Mouse (Mus musculus): ENCODE measurements at regions not wholly inside any gene's neighbourhood (a gene's known extent, or its start where the extent isn't known, plus 50 kb on each side); places are given as distances from the start of the nearest gene placed in this dataset.

DNA sequence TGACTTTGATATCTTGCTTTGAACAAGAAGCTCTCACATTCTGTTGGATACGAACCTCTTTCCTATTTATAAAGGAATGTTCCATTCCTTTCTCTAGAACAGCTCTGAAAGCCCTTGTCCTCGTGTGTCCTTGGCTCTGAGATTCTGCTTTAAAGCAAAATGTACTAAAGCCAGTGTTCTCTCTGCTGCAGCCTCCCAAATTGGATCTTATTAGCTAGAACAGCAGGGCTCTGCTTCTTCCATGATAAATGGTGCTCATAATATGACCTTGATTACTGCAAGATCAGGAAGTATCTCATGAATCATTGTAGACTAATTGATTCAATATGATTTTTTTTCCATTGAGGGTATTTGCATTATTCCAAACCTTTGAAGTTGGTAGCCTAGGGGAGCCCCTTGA lies 220.5 kb upstream of the Gm15217 start:
- Histone ChIP-seq H3K4me1 (ENCODE audit: insufficient read depth, low read length) (no peaks in the 10 kb centered on the region), H3K9me3 (ENCODE audit: low read length) (no peaks in the 10 kb centered on the region), H3K4me3 (ENCODE audit: low read length) (no peak overlapping the region), H3K27me3 (ENCODE audit: insufficient read depth, low read length) (no peaks in the 10 kb centered on the region), H3K27ac (no peak overlapping the region), H3K4me2 (ENCODE audit: low read depth, low read length) (no peak overlapping the region), H3K9ac (replicated peaks; ENCODE audit: low read length) (no peak overlapping the region), H3K36me3 (ENCODE audit: insufficient read depth, low read length) (no peaks in the 10 kb centered on the region)
- DNase-seq (ENCODE audit: low spot score) = peak; percentile 17
- no peak for ATAC-seq
- 63% methylated on average over 2 of the region's 2 CpGs for WGBS
- TF ChIP-seq CTCF (IDR thresholded peaks at IDR 0.05; ENCODE audit: low read depth) = no peak

DNA sequence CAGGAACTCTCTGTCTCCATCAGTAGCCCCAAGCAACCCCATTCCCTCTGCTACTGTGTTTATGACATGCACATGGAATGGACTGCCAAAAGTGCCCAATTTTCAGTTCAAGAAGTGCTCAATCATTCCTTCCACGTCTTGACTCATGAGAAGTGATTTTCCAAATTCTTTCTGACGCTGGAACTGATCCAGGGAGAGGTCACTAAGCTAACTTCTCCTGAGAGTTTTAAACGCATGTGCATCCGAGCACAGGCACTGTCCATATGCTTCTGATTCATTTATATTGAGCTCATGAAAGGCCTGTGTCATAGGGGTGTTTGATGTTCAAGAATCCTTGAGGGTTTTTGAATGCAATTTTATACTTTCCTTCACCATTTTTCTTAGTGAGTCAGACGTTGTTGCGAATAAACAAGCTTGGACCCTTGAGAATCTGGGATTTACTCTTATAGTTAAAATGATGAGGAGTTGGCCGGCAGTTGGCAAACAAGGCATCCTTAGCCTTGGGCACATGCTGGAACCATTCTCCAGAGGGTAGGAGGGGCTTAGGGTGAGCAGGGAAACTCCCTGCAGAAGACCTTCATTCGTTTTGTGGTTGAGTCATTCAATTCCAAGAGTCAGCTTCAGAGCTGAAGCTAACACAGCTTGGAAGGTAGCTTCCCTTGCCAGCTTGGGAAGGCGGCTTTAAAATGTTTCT lies 206.9 kb upstream of the Gm15217 start:
- WGBS = 45% methylated on average over 9 of the region's 9 CpGs
- Histone ChIP-seq H3K27me3 (ENCODE audit: insufficient read depth, low read length) (no peaks in the 10 kb centered on the region), H3K4me3 (ENCODE audit: low read length) (no peak overlapping the region), H3K9me3 (ENCODE audit: low read length) (no peaks in the 10 kb centered on the region), H3K9ac (replicated peaks; ENCODE audit: low read length) (no peak overlapping the region), H3K4me2 (ENCODE audit: low read depth, low read length) (no peak overlapping the region), H3K4me1 (ENCODE audit: insufficient read depth, low read length) (no peaks in the 10 kb centered on the region), H3K36me3 (ENCODE audit: insufficient read depth, low read length) (no peaks in the 10 kb centered on the region), H3K27ac (no peak overlapping the region)
- no peak for DNase-seq (ENCODE audit: low spot score)
- ATAC-seq = no peak
- TF ChIP-seq CTCF (IDR thresholded peaks at IDR 0.05; ENCODE audit: low read depth) = no peak

DNA sequence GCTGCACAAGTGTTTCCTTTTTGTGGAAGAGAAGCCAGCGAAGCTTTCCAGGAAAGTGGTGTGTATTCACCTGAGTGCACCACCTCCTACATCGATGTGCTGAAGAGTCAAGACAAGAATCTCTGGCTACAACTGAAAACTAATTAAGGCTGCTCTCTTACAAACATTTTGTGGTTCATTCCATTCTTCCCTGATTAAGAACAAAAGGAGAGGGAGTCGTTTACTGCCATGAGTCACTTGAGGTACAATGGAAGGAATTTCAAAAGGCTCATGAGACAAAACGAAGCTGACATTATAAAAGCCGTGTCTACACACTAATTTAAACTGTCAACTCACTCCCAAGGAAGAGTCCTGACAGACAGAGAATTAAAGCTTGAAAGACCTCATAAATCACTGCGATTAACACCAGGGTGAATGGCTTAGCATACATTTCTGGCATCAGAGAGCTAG lies 206.3 kb upstream of the Gm15217 start:
- Histone ChIP-seq H3K4me3 (ENCODE audit: low read length) (no peak overlapping the region), H3K27ac (no peak overlapping the region), H3K4me2 (ENCODE audit: low read depth, low read length) (no peak overlapping the region), H3K36me3 (ENCODE audit: insufficient read depth, low read length) (no peaks in the 10 kb centered on the region), H3K9ac (replicated peaks; ENCODE audit: low read length) (no peak overlapping the region), H3K4me1 (ENCODE audit: insufficient read depth, low read length) (no peaks in the 10 kb centered on the region), H3K9me3 (ENCODE audit: low read length) (no peaks in the 10 kb centered on the region), H3K27me3 (ENCODE audit: insufficient read depth, low read length) (no peaks in the 10 kb centered on the region)
- TF ChIP-seq CTCF (IDR thresholded peaks at IDR 0.05; ENCODE audit: low read depth) = no peak
- ATAC-seq (no peak), DNase-seq (ENCODE audit: low spot score) (no peak)
- 17% methylated on average over 6 of the region's 6 CpGs for WGBS

DNA sequence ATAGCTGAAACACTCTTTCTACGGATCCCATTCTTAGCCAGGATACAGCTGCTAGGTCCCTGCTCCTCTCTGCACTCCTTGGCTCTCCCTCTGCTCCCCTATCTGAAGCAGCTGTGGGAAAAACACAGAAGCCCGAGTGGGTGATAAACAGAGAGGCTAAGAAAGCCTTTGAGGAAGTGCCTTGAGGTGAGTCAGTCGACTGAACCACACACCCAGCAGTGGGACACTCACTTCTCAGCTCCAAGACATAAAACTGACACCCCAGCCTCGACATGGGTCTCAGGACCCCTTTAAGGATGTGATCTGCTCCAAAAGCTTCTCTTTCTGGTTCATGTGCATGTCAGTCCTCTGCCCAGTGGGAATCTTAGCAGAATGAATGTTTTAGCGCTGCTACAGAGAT lies 204.8 kb upstream of the Gm15217 start:
- Histone ChIP-seq H3K27me3 (ENCODE audit: insufficient read depth, low read length) (no peaks in the 10 kb centered on the region), H3K9ac (replicated peaks; ENCODE audit: low read length) (no peak overlapping the region), H3K27ac (no peak overlapping the region), H3K36me3 (ENCODE audit: insufficient read depth, low read length) (no peaks in the 10 kb centered on the region), H3K4me3 (ENCODE audit: low read length) (no peak overlapping the region), H3K4me2 (ENCODE audit: low read depth, low read length) (no peak overlapping the region), H3K9me3 (ENCODE audit: low read length) (no peaks in the 10 kb centered on the region), H3K4me1 (ENCODE audit: insufficient read depth, low read length) (no peaks in the 10 kb centered on the region)
- DNase-seq (ENCODE audit: low spot score) (no peak), ATAC-seq (no peak)
- WGBS = 66% methylated on average over 5 of the region's 5 CpGs
- no peak for TF ChIP-seq CTCF (IDR thresholded peaks at IDR 0.05; ENCODE audit: low read depth)

DNA sequence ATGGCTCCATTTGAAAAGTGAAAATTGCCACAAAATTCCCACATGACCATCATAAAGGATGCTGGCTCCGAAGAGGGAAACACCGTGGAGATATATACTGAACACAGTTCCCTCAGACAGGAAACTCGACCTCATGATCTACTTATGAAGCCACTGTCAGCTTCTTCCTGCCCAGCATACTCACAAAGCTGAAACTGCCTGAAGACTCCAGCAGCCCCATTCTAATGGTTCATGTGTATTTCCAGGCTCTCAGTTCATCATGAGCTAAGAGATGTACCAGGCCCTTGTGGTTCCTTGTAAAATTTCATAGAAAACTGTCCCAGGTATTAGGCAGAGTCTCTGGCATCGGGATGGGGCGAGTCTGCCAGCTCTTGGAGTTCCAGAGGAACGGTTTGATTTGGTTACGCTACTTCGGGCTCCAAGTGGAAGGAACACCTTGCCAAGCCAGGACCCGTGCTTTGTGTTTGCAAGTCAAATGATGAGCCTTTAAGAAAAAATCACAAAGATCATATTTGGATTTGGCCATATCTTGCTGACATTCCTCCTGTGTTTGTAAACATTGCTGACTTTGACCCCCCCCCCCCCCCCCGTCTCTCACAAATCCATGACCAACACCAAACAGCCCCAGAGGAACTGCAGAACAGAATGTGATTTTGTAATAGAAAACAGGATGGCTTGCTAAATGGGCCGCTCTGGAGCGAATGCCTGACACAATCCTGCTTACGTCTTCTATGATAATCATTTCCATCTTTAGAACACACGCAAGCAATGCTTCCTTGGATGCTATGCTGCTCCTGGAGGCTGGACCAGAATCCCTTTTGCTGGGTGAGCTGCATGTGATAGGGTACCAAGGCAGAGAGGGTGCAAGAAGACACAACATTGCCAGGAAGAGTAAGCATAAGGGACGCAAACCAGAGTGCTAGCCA lies 203.7 kb upstream of the Gm15217 start:
- Histone ChIP-seq H3K27ac (no peak overlapping the region), H3K36me3 (ENCODE audit: insufficient read depth, low read length) (no peaks in the 10 kb centered on the region), H3K4me2 (ENCODE audit: low read depth, low read length) (no peak overlapping the region), H3K27me3 (ENCODE audit: insufficient read depth, low read length) (no peaks in the 10 kb centered on the region), H3K9me3 (ENCODE audit: low read length) (no peaks in the 10 kb centered on the region), H3K9ac (replicated peaks; ENCODE audit: low read length) (no peak overlapping the region), H3K4me1 (ENCODE audit: insufficient read depth, low read length) (no peaks in the 10 kb centered on the region), H3K4me3 (ENCODE audit: low read length) (no peak overlapping the region)
- 84% methylated on average over 15 of the region's 15 CpGs for WGBS
- DNase-seq (ENCODE audit: low spot score) (no peak), ATAC-seq (no peak)
- TF ChIP-seq CTCF (IDR thresholded peaks at IDR 0.05; ENCODE audit: low read depth) = no peak

DNA sequence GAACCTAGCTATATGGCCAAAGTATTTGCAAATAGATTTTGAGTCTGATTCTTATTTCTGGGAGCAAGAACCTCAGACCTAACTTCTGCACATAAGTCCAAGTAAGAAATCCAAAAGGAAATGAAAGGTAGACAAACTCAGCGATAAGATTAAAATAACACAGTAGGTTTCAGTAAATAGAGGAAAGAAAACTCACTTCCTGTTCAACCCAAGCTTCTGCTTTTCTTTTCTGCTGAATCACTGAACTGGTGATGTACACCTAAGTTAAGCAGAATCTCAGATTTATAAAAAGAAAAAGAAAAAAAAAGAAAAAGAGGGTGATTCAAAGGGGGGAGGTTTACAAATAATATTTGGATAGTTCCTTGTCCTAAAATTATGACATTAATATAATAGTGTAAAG lies 200.2 kb upstream of the Gm15217 start:
- ATAC-seq (no peak), DNase-seq (ENCODE audit: low spot score) (no peak)
- Histone ChIP-seq H3K27ac (no peak overlapping the region), H3K4me1 (ENCODE audit: insufficient read depth, low read length) (no peaks in the 10 kb centered on the region), H3K9ac (replicated peaks; ENCODE audit: low read length) (no peak overlapping the region), H3K4me3 (ENCODE audit: low read length) (no peak overlapping the region), H3K36me3 (ENCODE audit: insufficient read depth, low read length) (no peaks in the 10 kb centered on the region), H3K27me3 (ENCODE audit: insufficient read depth, low read length) (no peaks in the 10 kb centered on the region), H3K9me3 (ENCODE audit: low read length) (no peaks in the 10 kb centered on the region), H3K4me2 (ENCODE audit: low read depth, low read length) (no peak overlapping the region)
- no peak for TF ChIP-seq CTCF (IDR thresholded peaks at IDR 0.05; ENCODE audit: low read depth)
- WGBS = 94% methylated on average over 1 of the region's 1 CpGs

Data from hindbrain, postnatal 0 days (tissue).